ENCODE assay signal across 8 mouse cellular contexts in genomic region chr11:66122017-66122416, GRCm38 (mm10). TPM values are rescaled to one million over a fixed set of nuclear protein-coding genes. Genes with fewer than 3 reads are reported as not detected.
A peak's percentile ranks its signal among the peaks of the same experiment; 100 is the strongest.
DNase-seq lines count a peak whose midpoint lies in the region; ATAC-seq and TF ChIP-seq lines count a peak whose summit lies in the region.

No protein-coding gene starts in this region.

- no peaks in the 10 kb centered on the region for H3K36me3 ChIP-seq in embryonic facial prominence, embryonic 14.5 days (ENCODE audit: control insufficient read depth, insufficient read depth, low read length)
- no peaks in the 10 kb centered on the region for H3K36me3 ChIP-seq in stomach, postnatal 0 days (ENCODE audit: control insufficient read depth, insufficient read depth, low read length)

- 27% methylated on average over 3 of the region's 3 CpGs for WGBS in embryonic facial prominence, embryonic 14.5 days
- 15% methylated on average over 3 of the region's 3 CpGs for WGBS in stomach, postnatal 0 days

- no peak for ATAC-seq in embryonic facial prominence, embryonic 14.5 days (ENCODE audit: low read depth)
- ATAC-seq in stomach, postnatal 0 days (ENCODE audit: low FRiP score, low TSS enrichment) = no peak

- DNase-seq in heart, adult 11 months = peak; percentile 17
- DNase-seq in heart, postnatal 25 days (ENCODE audit: low spot score) = no peak
- peak; percentile 25 for DNase-seq in A20 (ENCODE audit: low read depth, low spot score)
- peak; percentile 52 to 62 for DNase-seq in adrenal gland, postnatal 36 days
- DNase-seq in embryonic facial prominence, embryonic 14.5 days (ENCODE audit: low spot score) = peak; percentile 47
- DNase-seq in kidney, postnatal 4 days = peak; percentile 71 to 72
- peak; percentile 67 for DNase-seq in lung, postnatal 10 days
- DNase-seq in stomach, postnatal 0 days (ENCODE audit: low spot score) = peak; percentile 55

- H3K9ac ChIP-seq in embryonic facial prominence, embryonic 14.5 days (ENCODE audit: low read depth, low read length) = no peak overlapping the region
- H3K9ac ChIP-seq in stomach, postnatal 0 days (ENCODE audit: low read length) = no peak overlapping the region

- no peak overlapping the region for H3K27ac ChIP-seq in embryonic facial prominence, embryonic 14.5 days (replicated peaks; ENCODE audit: low read depth, low read length)
- H3K27ac ChIP-seq in stomach, postnatal 0 days (replicated peaks) = no peak overlapping the region

- no peaks in the 10 kb centered on the region for H3K27me3 ChIP-seq in embryonic facial prominence, embryonic 14.5 days (replicated peaks; ENCODE audit: control insufficient read depth, insufficient read depth, low read length)
- no peaks in the 10 kb centered on the region for H3K27me3 ChIP-seq in stomach, postnatal 0 days (ENCODE audit: control insufficient read depth, insufficient read depth, low read length)

- no peak overlapping the region for H3K4me3 ChIP-seq in embryonic facial prominence, embryonic 14.5 days (ENCODE audit: low read depth, low read length)
- H3K4me3 ChIP-seq in stomach, postnatal 0 days (ENCODE audit: low read depth, low read length) = no peak overlapping the region

- no peaks in the 10 kb centered on the region for H3K9me3 ChIP-seq in embryonic facial prominence, embryonic 14.5 days (ENCODE audit: control insufficient read depth, low read length)
- no peaks in the 10 kb centered on the region for H3K9me3 ChIP-seq in stomach, postnatal 0 days (ENCODE audit: control insufficient read depth, low read length)

- intact Hi-C loops in heart, postnatal 25 days (cut with DNase I) = loop anchor here (2.0 to 5.0 kb wide), 2 partner anchors 377 to 750 kb away; no protein-coding TSS in a partner anchor

- TF ChIP-seq CTCF in stomach, postnatal 0 days (IDR thresholded peaks at IDR 0.05; ENCODE audit: low read depth) = peak; percentile 86

- H3K4me2 ChIP-seq in embryonic facial prominence, embryonic 14.5 days (ENCODE audit: low read depth, low read length) = no peak overlapping the region
- no peak overlapping the region for H3K4me2 ChIP-seq in stomach, postnatal 0 days (replicated peaks; ENCODE audit: low read depth)

- no peak for TF ChIP-seq EP300 in stomach, postnatal 0 days (optimal IDR thresholded peaks at IDR 0.05)

- H3K4me1 ChIP-seq in embryonic facial prominence, embryonic 14.5 days (ENCODE audit: control insufficient read depth, insufficient read depth, low read length) = no peaks in the 10 kb centered on the region
- no peaks in the 10 kb centered on the region for H3K4me1 ChIP-seq in stomach, postnatal 0 days (replicated peaks; ENCODE audit: control insufficient read depth, insufficient read depth)

RNA-seq across cellular contexts. Expression of gene Dnah9, which starts 46.3 kb away (rescaled TPM):
- not detected for total RNA-seq in heart, postnatal 25 days (2021)
- not detected for total RNA-seq in adrenal gland, postnatal 36 days (2021)
- 0.34 and 0.90 TPM in 2 replicates for polyA plus RNA-seq in embryonic facial prominence, embryonic 14.5 days (2014; fragmentation: Nextera tagmentation; extraction: Ambion mirVana)
- polyA plus RNA-seq in stomach, postnatal 0 days (2015; fragmentation: Nextera tagmentation; extraction: Ambion mirVana) = 0.11 and 0.35 TPM in 2 replicates
